Mouse (Mus musculus): Measurements from ENCODE around the gene Adk. TPM values are rescaled to one million over a fixed set of nuclear protein-coding genes. Genes with fewer than 3 reads are reported as not detected.
"Not testable (repeated sequence)": the region's sequence is repeated elsewhere in the genome, so short reads cannot be mapped to it uniquely, and the experiment has no call there.

Gene Adk
- polyA plus RNA-seq, 1 experiment = 69.5 TPM

DNA sequence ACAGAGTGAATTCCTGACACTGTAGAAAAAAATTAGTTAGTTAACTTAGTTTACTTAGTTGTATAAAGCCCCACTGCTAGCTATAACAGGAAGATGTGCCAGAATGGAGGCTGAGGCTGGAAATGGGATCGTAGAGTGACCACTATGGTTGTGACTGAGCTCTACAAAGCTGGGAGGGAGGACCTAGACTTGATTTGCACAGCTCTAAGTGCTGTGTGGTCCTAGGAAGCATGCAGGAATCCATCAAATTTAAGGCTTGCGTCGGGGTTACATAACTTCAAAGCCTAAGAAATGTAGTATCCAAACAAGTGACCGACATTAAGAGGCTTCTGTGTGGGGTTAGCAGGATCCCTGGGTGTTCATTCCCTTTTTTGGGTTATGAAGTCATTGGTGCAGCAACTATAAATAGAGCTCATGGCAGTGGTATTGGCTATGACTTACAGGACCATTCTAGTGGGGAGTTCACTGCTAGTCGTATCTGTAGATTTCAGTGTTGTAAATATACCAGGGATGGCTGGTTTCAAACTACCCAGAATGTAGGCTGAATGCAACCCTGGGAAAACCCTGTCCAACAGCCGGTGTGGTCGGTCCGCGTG, 410.8 kb downstream of the Adk start:
- H3K79me3 ChIP-seq (ENCODE audit: low read depth) = no peaks in the 10 kb centered on the region
- H3K36me3 ChIP-seq (ENCODE audit: control insufficient read depth, insufficient read depth) = no peaks in the 10 kb centered on the region
- no peak overlapping the region for H3K4me3 ChIP-seq (ENCODE audit: insufficient read depth, poor library complexity, severe bottlenecking)
- H3ac ChIP-seq (ENCODE audit: control insufficient read depth, insufficient read length, low read depth) = no peak overlapping the region
- no peaks in the 10 kb centered on the region for H3K79me2 ChIP-seq (ENCODE audit: control insufficient read depth, insufficient read depth)
- TF ChIP-seq FOSL1 (IDR thresholded peaks at IDR 0.05; ENCODE audit: insufficient read depth, low read length, poor library complexity, severe bottlenecking) (no peak), MAX (IDR thresholded peaks at IDR 0.05) (no peak), USF1 (IDR thresholded peaks at IDR 0.05; ENCODE audit: low read depth) (no peak), MYOD1 (IDR thresholded peaks at IDR 0.05; ENCODE audit: control insufficient read depth, insufficient read length, low read depth) (no peak), CEBPB (IDR thresholded peaks at IDR 0.05; ENCODE audit: low read depth) (no peak), MYOG (IDR thresholded peaks at IDR 0.05; ENCODE audit: control insufficient read depth, extremely low read depth, insufficient read length) (no peak), CTCF (IDR thresholded peaks at IDR 0.05; ENCODE audit: control insufficient read depth, insufficient read depth, insufficient read length) (no peak)
- no peaks in the 10 kb centered on the region for H3K27me3 ChIP-seq (ENCODE audit: control insufficient read depth, insufficient read depth, insufficient read length)

DNA sequence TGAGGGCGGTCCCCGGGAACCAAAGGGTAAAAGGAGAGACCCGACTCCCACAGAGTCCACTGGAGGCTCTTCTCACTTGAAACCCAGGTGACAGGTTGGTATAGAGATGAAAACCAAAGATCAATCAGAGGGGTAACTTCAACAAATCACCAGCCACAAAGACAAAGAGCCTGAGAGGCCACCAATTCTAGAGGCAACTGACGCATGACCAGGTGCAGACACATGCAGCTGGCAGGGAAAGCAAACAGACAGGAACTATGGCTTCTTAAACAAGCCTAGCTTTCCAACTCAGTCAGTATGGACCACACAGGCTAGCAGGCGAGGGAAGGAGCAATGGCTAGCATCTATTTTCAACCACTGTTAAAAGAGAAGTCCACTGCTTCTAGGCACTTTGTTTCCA, 418.0 kb downstream of the Adk start:
- no peaks in the 10 kb centered on the region for H3K79me2 ChIP-seq (ENCODE audit: control insufficient read depth, insufficient read depth)
- H3K27me3 ChIP-seq (ENCODE audit: control insufficient read depth, insufficient read depth, insufficient read length) = no peaks in the 10 kb centered on the region
- TF ChIP-seq FOSL1 (IDR thresholded peaks at IDR 0.05; ENCODE audit: insufficient read depth, low read length, poor library complexity, severe bottlenecking) (no peak), USF1 (IDR thresholded peaks at IDR 0.05; ENCODE audit: low read depth) (no peak), MAX (IDR thresholded peaks at IDR 0.05) (no peak), MYOD1 (IDR thresholded peaks at IDR 0.05; ENCODE audit: control insufficient read depth, insufficient read length, low read depth) (no peak), CTCF (IDR thresholded peaks at IDR 0.05; ENCODE audit: control insufficient read depth, insufficient read depth, insufficient read length) (no peak), MYOG (IDR thresholded peaks at IDR 0.05; ENCODE audit: control insufficient read depth, extremely low read depth, insufficient read length) (no peak), CEBPB (IDR thresholded peaks at IDR 0.05; ENCODE audit: low read depth) (no peak)
- H3K79me3 ChIP-seq (ENCODE audit: low read depth) = no peaks in the 10 kb centered on the region
- H3K4me3 ChIP-seq (ENCODE audit: insufficient read depth, poor library complexity, severe bottlenecking) = no peak overlapping the region
- H3ac ChIP-seq (ENCODE audit: control insufficient read depth, insufficient read length, low read depth) = no peak overlapping the region
- no peaks in the 10 kb centered on the region for H3K36me3 ChIP-seq (ENCODE audit: control insufficient read depth, insufficient read depth)

DNA sequence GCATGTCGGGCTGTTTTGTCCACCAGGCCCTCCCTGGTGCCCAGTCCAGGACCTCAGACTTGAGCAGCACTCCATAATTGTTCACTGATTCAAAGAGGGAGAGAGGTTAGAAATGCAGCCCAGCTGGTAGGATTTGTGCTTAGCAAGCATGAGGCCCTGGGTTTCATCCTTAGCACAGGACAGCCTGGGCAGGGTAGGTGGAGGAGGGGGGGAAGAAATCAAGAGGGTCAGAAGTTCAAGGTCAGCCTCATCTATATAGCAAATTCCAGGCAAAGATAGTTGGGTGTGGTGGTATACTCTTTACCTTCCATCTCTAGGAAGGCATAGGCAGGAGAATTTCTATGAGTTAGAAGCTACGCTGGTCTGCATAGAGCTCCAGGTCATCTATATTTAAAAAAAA, 419.6 kb downstream of the Adk start:
- Histone ChIP-seq H3K4me3 (ENCODE audit: insufficient read depth, poor library complexity, severe bottlenecking) (no peak overlapping the region), H3K27me3 (ENCODE audit: control insufficient read depth, insufficient read depth, insufficient read length) (no peaks in the 10 kb centered on the region), H3ac (ENCODE audit: control insufficient read depth, insufficient read length, low read depth) (no peak overlapping the region), H3K79me3 (ENCODE audit: low read depth) (no peaks in the 10 kb centered on the region), H3K79me2 (ENCODE audit: control insufficient read depth, insufficient read depth) (no peaks in the 10 kb centered on the region), H3K36me3 (ENCODE audit: control insufficient read depth, insufficient read depth) (no peaks in the 10 kb centered on the region)
- TF ChIP-seq FOSL1 (IDR thresholded peaks at IDR 0.05; ENCODE audit: insufficient read depth, low read length, poor library complexity, severe bottlenecking) = no peak

- not testable (repeated sequence) for H3K27me3 ChIP-seq (ENCODE audit: control insufficient read depth, insufficient read depth, insufficient read length); H3K4me3 ChIP-seq (ENCODE audit: insufficient read depth, poor library complexity, severe bottlenecking); H3K79me2 ChIP-seq (ENCODE audit: control insufficient read depth, insufficient read depth); H3ac ChIP-seq (ENCODE audit: control insufficient read depth, insufficient read length, low read depth); H3K79me3 ChIP-seq (ENCODE audit: low read depth); H3K36me3 ChIP-seq (ENCODE audit: control insufficient read depth, insufficient read depth)
Observed at GRCm38 (mm10) chr14:21474593-21475132, 422.3 kb downstream of the Adk start.

DNA sequence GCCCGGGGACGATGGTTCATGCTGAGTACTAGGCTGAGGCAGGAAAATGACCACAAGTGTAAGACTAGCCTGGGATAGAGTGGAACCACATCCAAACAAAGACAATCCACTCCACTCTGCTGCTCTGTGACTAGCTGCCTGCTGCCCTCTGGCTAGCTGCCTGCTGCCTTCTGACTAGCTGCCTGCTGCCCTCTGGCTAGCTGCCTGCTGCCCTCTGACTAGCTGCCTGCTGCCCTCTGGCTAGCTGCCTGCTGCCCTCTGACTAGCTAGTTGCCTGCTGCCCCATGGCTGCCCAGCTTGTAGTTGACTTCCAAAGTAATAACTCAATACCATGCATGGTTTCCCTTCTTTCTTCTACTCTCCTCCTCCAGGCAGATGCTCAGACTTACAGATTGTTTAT, 424.8 kb downstream of the Adk start:
- Histone ChIP-seq H3K79me3 (ENCODE audit: low read depth) (no peaks in the 10 kb centered on the region), H3K36me3 (ENCODE audit: control insufficient read depth, insufficient read depth) (no peaks in the 10 kb centered on the region), H3K27me3 (ENCODE audit: control insufficient read depth, insufficient read depth, insufficient read length) (no peaks in the 10 kb centered on the region), H3K79me2 (ENCODE audit: control insufficient read depth, insufficient read depth) (no peaks in the 10 kb centered on the region), H3ac (ENCODE audit: control insufficient read depth, insufficient read length, low read depth) (no peak overlapping the region), H3K4me3 (ENCODE audit: insufficient read depth, poor library complexity, severe bottlenecking) (no peak overlapping the region)
- TF ChIP-seq CEBPB (IDR thresholded peaks at IDR 0.05; ENCODE audit: low read depth) (no peak), MYOG (IDR thresholded peaks at IDR 0.05; ENCODE audit: control insufficient read depth, extremely low read depth, insufficient read length) (no peak), CTCF (IDR thresholded peaks at IDR 0.05; ENCODE audit: control insufficient read depth, insufficient read depth, insufficient read length) (no peak), MYOD1 (IDR thresholded peaks at IDR 0.05; ENCODE audit: control insufficient read depth, insufficient read length, low read depth) (no peak), MAX (IDR thresholded peaks at IDR 0.05) (no peak), FOSL1 (IDR thresholded peaks at IDR 0.05; ENCODE audit: insufficient read depth, low read length, poor library complexity, severe bottlenecking) (no peak), USF1 (IDR thresholded peaks at IDR 0.05; ENCODE audit: low read depth) (no peak)

DNA sequence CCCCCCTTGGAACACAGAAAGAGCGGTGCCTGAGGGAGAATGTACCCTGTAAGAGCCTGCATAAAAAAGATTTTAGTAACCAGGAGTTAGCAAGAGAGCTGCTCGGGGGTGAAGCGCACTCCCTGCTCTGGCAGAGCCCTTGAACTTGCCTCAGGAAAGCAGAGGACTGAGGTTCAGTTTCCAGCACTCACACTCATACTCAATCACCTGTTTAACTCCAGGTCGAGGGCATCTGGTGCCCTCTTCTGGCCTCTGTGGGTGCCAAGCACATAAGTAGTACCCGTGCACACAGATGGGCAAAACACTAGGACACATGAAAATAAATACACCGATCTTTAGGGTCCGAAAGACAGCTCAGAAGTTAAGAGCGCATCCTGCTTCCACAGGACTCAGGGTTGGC, 427.2 kb downstream of the Adk start:
- H3K79me3 ChIP-seq (ENCODE audit: low read depth) = no peaks in the 10 kb centered on the region
- no peaks in the 10 kb centered on the region for H3K79me2 ChIP-seq (ENCODE audit: control insufficient read depth, insufficient read depth)
- no peak overlapping the region for H3K4me3 ChIP-seq (ENCODE audit: insufficient read depth, poor library complexity, severe bottlenecking)
- no peak for TF ChIP-seq FOSL1 (IDR thresholded peaks at IDR 0.05; ENCODE audit: insufficient read depth, low read length, poor library complexity, severe bottlenecking)
- no peak for TF ChIP-seq CEBPB (IDR thresholded peaks at IDR 0.05; ENCODE audit: low read depth)
- TF ChIP-seq MYOD1 (IDR thresholded peaks at IDR 0.05; ENCODE audit: control insufficient read depth, insufficient read length, low read depth) = no peak
- TF ChIP-seq MYOG (IDR thresholded peaks at IDR 0.05; ENCODE audit: control insufficient read depth, extremely low read depth, insufficient read length) = no peak
- no peak for TF ChIP-seq USF1 (IDR thresholded peaks at IDR 0.05; ENCODE audit: low read depth)
- no peak for TF ChIP-seq MAX (IDR thresholded peaks at IDR 0.05)
- no peak for TF ChIP-seq CTCF (IDR thresholded peaks at IDR 0.05; ENCODE audit: control insufficient read depth, insufficient read depth, insufficient read length)
- no peak overlapping the region for H3ac ChIP-seq (ENCODE audit: control insufficient read depth, insufficient read length, low read depth)
- no peaks in the 10 kb centered on the region for H3K27me3 ChIP-seq (ENCODE audit: control insufficient read depth, insufficient read depth, insufficient read length)
- no peaks in the 10 kb centered on the region for H3K36me3 ChIP-seq (ENCODE audit: control insufficient read depth, insufficient read depth)
